In the genomic region with DNA sequence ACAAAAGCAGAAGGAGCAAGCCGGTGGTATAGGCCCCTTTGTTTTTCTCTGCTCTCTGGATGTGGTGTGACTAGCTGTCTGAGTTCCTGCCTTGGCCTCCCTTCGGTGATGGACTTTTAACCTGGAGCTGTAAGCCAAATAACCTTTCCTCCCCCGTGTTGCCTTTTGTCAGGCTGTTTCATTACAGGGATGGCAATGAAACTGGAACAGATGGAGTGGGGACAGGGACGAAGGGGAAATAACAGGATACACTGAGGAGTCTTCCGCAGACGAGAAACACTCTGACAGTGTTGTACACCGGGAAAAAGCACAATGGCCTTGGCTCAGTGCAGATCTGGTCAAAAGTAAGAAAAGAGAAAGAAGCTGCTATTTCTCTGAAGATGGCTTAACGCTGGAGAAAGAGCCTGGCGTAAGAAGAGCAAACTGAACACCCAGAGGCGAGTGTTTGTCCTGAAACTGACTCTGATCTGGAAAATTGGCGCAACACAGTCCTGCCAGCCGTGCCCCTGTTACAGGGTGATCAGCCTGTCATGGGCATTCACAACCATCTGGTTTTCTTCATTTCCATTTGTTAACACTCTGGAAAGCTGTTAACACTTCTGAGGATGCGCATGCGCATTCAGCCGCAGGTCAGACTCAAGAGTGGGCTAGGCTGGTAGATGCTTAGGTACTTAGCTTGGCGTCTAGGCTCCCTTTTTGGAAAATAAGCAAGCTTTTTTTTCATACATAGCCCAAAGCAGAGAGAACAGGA, we compare ENCODE assay signal across 9 mouse cellular contexts.
A peak's percentile ranks its signal among the peaks of the same experiment; 100 is the strongest.
DNase-seq lines count a peak whose midpoint lies in the region; ATAC-seq and TF ChIP-seq lines count a peak whose summit lies in the region.
"Had no signal": no experiment of that assay in that cellular context is flagged by ENCODE, and none has a peak within 500 bp of the region (broad histone marks: within the 10 kb centered on the region; RNA-seq: fewer than 3 reads in every experiment).

No protein-coding gene starts in this region.

- no peak overlapping the region for H3K4me3 ChIP-seq in heart, embryonic 11.5 days (ENCODE audit: low read depth, low read length)
- no peak overlapping the region for H3K4me3 ChIP-seq in lung, embryonic 14.5 days (ENCODE audit: low read depth, low read length)
- H3K4me3 ChIP-seq in forebrain, embryonic 14.5 days (ENCODE audit: low read depth, low read length), result no peak overlapping the region

- ATAC-seq in heart, embryonic 11.5 days (replicated peaks; ENCODE audit: insufficient number of reproducible peaks, low FRiP score, low TSS enrichment), result no peak
- no peak for ATAC-seq in lung, embryonic 14.5 days (ENCODE audit: insufficient read depth)
- ATAC-seq in forebrain, embryonic 14.5 days, result peak; percentile 83
- ATAC-seq: lung, postnatal 0 days had no signal

- no peaks in the 10 kb centered on the region for H3K9me3 ChIP-seq in heart, embryonic 11.5 days (replicated peaks; ENCODE audit: control insufficient read depth, low read length)
- H3K9me3 ChIP-seq in lung, embryonic 14.5 days (ENCODE audit: low read depth, low read length), result no peaks in the 10 kb centered on the region
- no peaks in the 10 kb centered on the region for H3K9me3 ChIP-seq in forebrain, embryonic 14.5 days (replicated peaks; ENCODE audit: control insufficient read depth, low read length)

- no peaks in the 10 kb centered on the region for H3K36me3 ChIP-seq in heart, embryonic 11.5 days (ENCODE audit: control insufficient read depth, insufficient read depth, low read length)
- H3K36me3 ChIP-seq in lung, embryonic 14.5 days (ENCODE audit: insufficient read depth), result no peaks in the 10 kb centered on the region
- no peaks in the 10 kb centered on the region for H3K36me3 ChIP-seq in forebrain, embryonic 14.5 days (ENCODE audit: control insufficient read depth, insufficient read depth, low read length)

- H3K4me2 ChIP-seq in heart, embryonic 11.5 days, result peak overlapping the region; percentile 47
- H3K4me2 ChIP-seq in lung, embryonic 14.5 days, result no peak overlapping the region
- H3K4me2 ChIP-seq in forebrain, embryonic 14.5 days (ENCODE audit: low read length), result no peak overlapping the region

- H3K27me3 ChIP-seq in heart, embryonic 11.5 days (ENCODE audit: control insufficient read depth, insufficient read depth, low read length), result 0 out of 2 replicates have a peak, but pooled peaks cover 2% of the 10 kb centered on the region
- no peaks in the 10 kb centered on the region for H3K27me3 ChIP-seq in lung, embryonic 14.5 days (ENCODE audit: insufficient read depth, low read length)
- H3K27me3 ChIP-seq in forebrain, embryonic 14.5 days (replicated peaks; ENCODE audit: control insufficient read depth, insufficient read depth, low read length), result no peaks in the 10 kb centered on the region

- H3K27ac ChIP-seq in heart, embryonic 11.5 days (ENCODE audit: low read depth, low read length), result no peak overlapping the region; the same call in 1 of the 2 replicates
- H3K27ac ChIP-seq in lung, embryonic 14.5 days (ENCODE audit: low read depth), result no peak overlapping the region
- H3K27ac ChIP-seq in forebrain, embryonic 14.5 days (ENCODE audit: low read depth, low read length), result peak overlapping the region; percentile 60

- no peak for DNase-seq in heart, adult 18-20 months
- DNase-seq in lung, embryonic 14.5 days, result peak; percentile 5
- DNase-seq in lung, postnatal 14 days, result no peak
- DNase-seq in forebrain, embryonic 14.5 days (ENCODE audit: low spot score), result peak; percentile 79
- peak; percentile 37 to 59 for DNase-seq in kidney, postnatal 36 days
- DNase-seq in right cerebral cortex, adult 18-20 months, result no peak
- DNase-seq in urinary bladder, postnatal 4 days (ENCODE audit: low spot score in 2 of 2), result no peak

- no peak for TF ChIP-seq CTCF in lung, embryonic 14.5 days (IDR thresholded peaks at IDR 0.05; ENCODE audit: low read depth)

- 40% methylated on average over 16 of the region's 16 CpGs for WGBS in heart, embryonic 11.5 days (ENCODE audit: insufficient replicate concordance)
- WGBS in lung, embryonic 14.5 days, result 55% methylated on average over 16 of the region's 16 CpGs
- WGBS in forebrain, embryonic 14.5 days, result 65% methylated on average over 16 of the region's 16 CpGs

- no peaks in the 10 kb centered on the region for H3K4me1 ChIP-seq in heart, embryonic 11.5 days (ENCODE audit: control insufficient read depth, insufficient read depth, low read length)
- no peaks in the 10 kb centered on the region for H3K4me1 ChIP-seq in lung, embryonic 14.5 days (ENCODE audit: insufficient read depth)
- peaks cover 2% of the 10 kb centered on the region; the same call in 1 of the 2 replicates for H3K4me1 ChIP-seq in forebrain, embryonic 14.5 days (ENCODE audit: control insufficient read depth, insufficient read depth, low read length)

- H3K9ac ChIP-seq in heart, embryonic 11.5 days (ENCODE audit: low read depth, low read length), result no peak overlapping the region
- H3K9ac ChIP-seq in lung, embryonic 14.5 days, result no peak overlapping the region
- H3K9ac ChIP-seq in forebrain, embryonic 14.5 days (ENCODE audit: low read length), result no peak overlapping the region

Comparison
In these comparisons a context has a peak if more than half of its experiments do, and no peak if none do; other contexts are left out.
1. DNase-seq: peak in lung, embryonic 14.5 days (single experiment), forebrain, embryonic 14.5 days (single experiment) and kidney, postnatal 36 days (2 of 2); none in heart, adult 18-20 months (0 of 2), lung, postnatal 14 days (single experiment), right cerebral cortex, adult 18-20 months (single experiment) and urinary bladder, postnatal 4 days (0 of 2).